Mouse (Mus musculus) intestine, embryonic 16.5 days (tissue): ENCODE data around the gene Plpp1. TPM values are rescaled to one million over a fixed set of nuclear protein-coding genes. Genes with fewer than 3 reads are reported as not detected.

Source experiments
- ATAC-seq: fragments of 200-750 bp; cut with Nextera tagmentation; 2 replicates; pipeline ENCODE4 v1.8.0; 2017; ENCODE audit warnings: moderate TSS enrichment, moderate library complexity
- H3K27ac ChIP-seq: fragments of 300-500 bp; sonication (generic); 2 replicates; pipeline ENCODE4 v1.5.1; 2014; ENCODE audit warnings: mild to moderate bottlenecking, low read length
- H3K27me3 ChIP-seq: fragments of 300-500 bp; sonication (generic); replicated peaks from 2 replicates; pipeline ENCODE4 v1.6.1; 2014; ENCODE audit warnings: low read length, control low read depth, mixed read lengths; ENCODE audit not compliant: control insufficient read depth, insufficient read depth
- H3K36me3 ChIP-seq: fragments of 300-500 bp; sonication (generic); 2 replicates; pipeline ENCODE4 v1.6.1; 2014; ENCODE audit warnings: low read length, control low read depth; ENCODE audit not compliant: control insufficient read depth, insufficient read depth
- H3K4me1 ChIP-seq: fragments of 300-500 bp; sonication (generic); 2 replicates; pipeline ENCODE4 v1.6.1; 2014; ENCODE audit warnings: low read length, control low read depth, mixed read lengths; ENCODE audit not compliant: control insufficient read depth, insufficient read depth
- H3K4me2 ChIP-seq: fragments of 300-500 bp; sonication (generic); 2 replicates; pipeline ENCODE4 v1.6.1; 2014; ENCODE audit warnings: low read depth, low read length, control low read depth
- H3K4me3 ChIP-seq: fragments of 300-500 bp; sonication (generic); 2 replicates; pipeline ENCODE4 v1.5.1; 2014; ENCODE audit warnings: mild to moderate bottlenecking, low read length
- H3K9ac ChIP-seq: fragments of 300-500 bp; sonication (generic); 2 replicates; pipeline ENCODE4 v1.6.1; 2014; ENCODE audit warnings: low read depth, low read length
- H3K9me3 ChIP-seq: fragments of 300-500 bp; sonication (generic); 2 replicates; pipeline ENCODE4 v1.6.1; 2016; ENCODE audit warnings: low read length, control low read depth; ENCODE audit not compliant: control insufficient read depth
- WGBS: fragments of 180-500 bp; shearing (Covaris S2); extraction: QIAGEN DNeasy Blood & Tissue Kit; methylation state at CpG from one replicate; pipeline ENCODE4 v1.1.7; 2014; 5-methylcytosine and 5-hydroxymethylcytosine counted together
- polyA plus RNA-seq: library from polyadenylated mRNA; unstranded; fragments of >200 nt; fragmentation: Nextera tagmentation; extraction: Ambion mirVana; gene quantifications from 2 replicates; pipeline ENCODE4 v1.2.1, GENCODE M21; 2015

Gene Plpp1
- polyA plus RNA-seq, 1 experiment from 2014 or later: 97.3 TPM

GRCm38 (mm10) chr13:112860911-112861310, 60.3 kb downstream of the Plpp1 start:
- Histone ChIP-seq H3K4me3 (no peak overlapping the region), H3K9ac (no peak overlapping the region), H3K4me2 (no peak overlapping the region), H3K4me1 (peaks cover 4% of the 10 kb centered on the region; the same call in 1 of the 2 replicates), H3K9me3 (no peaks in the 10 kb centered on the region), H3K36me3 (peaks cover 9% of the 10 kb centered on the region; the same call in 1 of the 2 replicates), H3K27me3 (no peaks in the 10 kb centered on the region), H3K27ac (no peak overlapping the region)
- ATAC-seq: no peak
- 92% methylated on average over 9 of the region's 9 CpGs for WGBS

- H3K27ac ChIP-seq: no peak overlapping the region
- peaks cover 4% of the 10 kb centered on the region; the same call in 1 of the 2 replicates for H3K4me1 ChIP-seq
- H3K9me3 ChIP-seq: no peaks in the 10 kb centered on the region
- H3K4me3 ChIP-seq: no peak overlapping the region
- WGBS: 42% methylated on average over 5 of the region's 5 CpGs
- H3K4me2 ChIP-seq: no peak overlapping the region
- peak; percentile 56 for ATAC-seq
- no peak overlapping the region for H3K9ac ChIP-seq
- H3K27me3 ChIP-seq: no peaks in the 10 kb centered on the region
- peaks cover 9% of the 10 kb centered on the region; the same call in 1 of the 2 replicates for H3K36me3 ChIP-seq
Measured at GRCm38 (mm10) chr13:112861825-112862306, 61.3 kb downstream of the Plpp1 start.

- Histone ChIP-seq H3K27ac (no peak overlapping the region), H3K4me3 (no peak overlapping the region), H3K36me3 (peaks cover 9% of the 10 kb centered on the region; the same call in 1 of the 2 replicates), H3K9ac (no peak overlapping the region), H3K27me3 (no peaks in the 10 kb centered on the region), H3K4me1 (peaks cover 4% of the 10 kb centered on the region; the same call in 1 of the 2 replicates), H3K4me2 (no peak overlapping the region), H3K9me3 (no peaks in the 10 kb centered on the region)
- WGBS: 82% methylated on average over 3 of the region's 3 CpGs
- ATAC-seq: no peak
Measured at GRCm38 (mm10) chr13:112862342-112862741, 61.8 kb downstream of the Plpp1 start.

GRCm38 (mm10) chr13:112862978-112863677, 62.5 kb downstream of the Plpp1 start:
- 96% methylated on average over 1 of the region's 1 CpGs for WGBS
- no peak overlapping the region for H3K27ac ChIP-seq
- H3K4me1 ChIP-seq: peaks cover 4% of the 10 kb centered on the region; the same call in 1 of the 2 replicates
- no peak overlapping the region for H3K4me2 ChIP-seq
- ATAC-seq: no peak
- H3K36me3 ChIP-seq: peaks cover 8% of the 10 kb centered on the region; the same call in 1 of the 2 replicates
- no peak overlapping the region for H3K4me3 ChIP-seq
- no peaks in the 10 kb centered on the region for H3K27me3 ChIP-seq
- H3K9me3 ChIP-seq: no peaks in the 10 kb centered on the region
- no peak overlapping the region for H3K9ac ChIP-seq

- Histone ChIP-seq H3K9ac (no peak overlapping the region), H3K27me3 (no peaks in the 10 kb centered on the region), H3K4me3 (no peak overlapping the region), H3K4me1 (peaks cover 3% of the 10 kb centered on the region; the same call in 1 of the 2 replicates), H3K4me2 (no peak overlapping the region), H3K9me3 (no peaks in the 10 kb centered on the region), H3K27ac (no peak overlapping the region), H3K36me3 (peaks cover 18% of the 10 kb centered on the region)
- WGBS: 83% methylated on average over 7 of the region's 7 CpGs
- no peak for ATAC-seq
Measured at GRCm38 (mm10) chr13:112866782-112867181, 66.2 kb downstream of the Plpp1 start.

- H3K36me3 ChIP-seq: peaks cover 21% of the 10 kb centered on the region
- H3K9ac ChIP-seq: no peak overlapping the region
- ATAC-seq: no peak
- H3K27ac ChIP-seq: no peak overlapping the region
- H3K27me3 ChIP-seq: no peaks in the 10 kb centered on the region
- H3K9me3 ChIP-seq: no peaks in the 10 kb centered on the region
- H3K4me3 ChIP-seq: no peak overlapping the region
- H3K4me2 ChIP-seq: no peak overlapping the region
- no peaks in the 10 kb centered on the region for H3K4me1 ChIP-seq
- WGBS: 88% methylated on average over 8 of the region's 8 CpGs
Measured at GRCm38 (mm10) chr13:112867381-112867780, 66.8 kb downstream of the Plpp1 start.

- H3K36me3 ChIP-seq: peaks cover 22% of the 10 kb centered on the region
- H3K27me3 ChIP-seq: no peaks in the 10 kb centered on the region
- H3K4me1 ChIP-seq: no peaks in the 10 kb centered on the region
- no peak overlapping the region for H3K27ac ChIP-seq
- no peaks in the 10 kb centered on the region for H3K9me3 ChIP-seq
- no peak for ATAC-seq
- no peak overlapping the region for H3K4me2 ChIP-seq
- no peak overlapping the region for H3K4me3 ChIP-seq
- WGBS: 74% methylated on average over 11 of the region's 11 CpGs
- H3K9ac ChIP-seq: no peak overlapping the region
Measured at GRCm38 (mm10) chr13:112870039-112870690, 69.6 kb downstream of the Plpp1 start.

GRCm38 (mm10) chr13:112871500-112872266, 71.1 kb downstream of the Plpp1 start:
- H3K4me2 ChIP-seq: no peak overlapping the region
- no peaks in the 10 kb centered on the region for H3K27me3 ChIP-seq
- peaks cover 16% of the 10 kb centered on the region for H3K36me3 ChIP-seq
- no peaks in the 10 kb centered on the region for H3K4me1 ChIP-seq
- no peak overlapping the region for H3K9ac ChIP-seq
- H3K4me3 ChIP-seq: no peak overlapping the region
- ATAC-seq: no peak
- WGBS: 77% methylated on average over 17 of the region's 17 CpGs
- no peaks in the 10 kb centered on the region for H3K9me3 ChIP-seq
- H3K27ac ChIP-seq: no peak overlapping the region

GRCm38 (mm10) chr13:112887234-112887633, 86.6 kb downstream of the Plpp1 start:
- no peak overlapping the region for H3K27ac ChIP-seq
- no peak overlapping the region for H3K4me3 ChIP-seq
- no peaks in the 10 kb centered on the region for H3K4me1 ChIP-seq
- H3K36me3 ChIP-seq: peaks cover 21% of the 10 kb centered on the region
- H3K4me2 ChIP-seq: no peak overlapping the region
- no peak for ATAC-seq
- no peaks in the 10 kb centered on the region for H3K9me3 ChIP-seq
- H3K27me3 ChIP-seq: no peaks in the 10 kb centered on the region
- 93% methylated on average over 12 of the region's 12 CpGs for WGBS
- H3K9ac ChIP-seq: no peak overlapping the region
